Mouse (Mus musculus): ENCODE data around the gene Gria3. TPM values are rescaled to one million over a fixed set of nuclear protein-coding genes. Genes with fewer than 3 reads are reported as not detected.

Gene Gria3
- total RNA-seq, 1 experiment from 2014 or later = 19.9 TPM

GRCm38 (mm10) chrX:41573079-41573478 is 172.4 kb downstream of the Gria3 start:
- DNase-seq = no peak

GRCm38 (mm10) chrX:41578797-41579196 is 178.1 kb downstream of the Gria3 start:
- peak; percentile 8 for DNase-seq

- no peak for DNase-seq
These were observed 187.0 kb downstream of the Gria3 start for GRCm38 (mm10) chrX:41587692-41588091.

GRCm38 (mm10) chrX:41607181-41607580 is 206.5 kb downstream of the Gria3 start:
- DNase-seq = no peak

GRCm38 (mm10) chrX:41614920-41615319 is 214.3 kb downstream of the Gria3 start:
- DNase-seq = peak; percentile 45

- DNase-seq = no peak
These were observed 216.3 kb downstream of the Gria3 start for GRCm38 (mm10) chrX:41616928-41617327.

- DNase-seq = no peak
These were observed 217.7 kb downstream of the Gria3 start for GRCm38 (mm10) chrX:41618396-41618795.

- DNase-seq = no peak
These were observed 232.9 kb downstream of the Gria3 start for GRCm38 (mm10) chrX:41633576-41633975.

- no peak for DNase-seq
These were observed 244.3 kb downstream of the Gria3 start for GRCm38 (mm10) chrX:41644954-41645353.

GRCm38 (mm10) chrX:41657791-41658190 is 257.1 kb downstream of the Gria3 start:
- DNase-seq = no peak

- DNase-seq = no peak
These were observed 288.2 kb downstream of the Gria3 start for GRCm38 (mm10) chrX:41688869-41689268.

GRCm38 (mm10) chrX:41692076-41692475 is 291.4 kb downstream of the Gria3 start:
- no peak for DNase-seq

Small RNA genes within 50 kb of the gene (microRNA-seq; reads per million reads assigned to microRNA genes)
- 0 reads per million in 2 experiments for gene Gm22413

Data from adrenal gland, postnatal 14 days (tissue).